Mouse (Mus musculus) kidney, adult 9 months (tissue): Measurements from ENCODE around the gene Pbx3.

Experiments
- DNase-seq: peaks from one replicate; pipeline ENCODE4 v3.0.0; 2022

The Pbx3 gene

GRCm38 (mm10) chr2:34217596-34217995, 155.3 kb downstream of the Pbx3 start:
- no peak for DNase-seq

- no peak for DNase-seq
Observed at GRCm38 (mm10) chr2:34215496-34215895, 157.4 kb downstream of the Pbx3 start.

- DNase-seq = no peak
Observed at GRCm38 (mm10) chr2:34212418-34212817, 160.5 kb downstream of the Pbx3 start.

GRCm38 (mm10) chr2:34204797-34205196, 168.1 kb downstream of the Pbx3 start:
- DNase-seq = no peak

- no peak for DNase-seq
Observed at GRCm38 (mm10) chr2:34204325-34204724, 168.6 kb downstream of the Pbx3 start.

- no peak for DNase-seq
Observed at GRCm38 (mm10) chr2:34193870-34194820, 178.8 kb downstream of the Pbx3 start.

GRCm38 (mm10) chr2:34193276-34193675, 179.7 kb downstream of the Pbx3 start:
- DNase-seq = no peak

GRCm38 (mm10) chr2:34187366-34187765, 185.6 kb downstream of the Pbx3 start:
- DNase-seq = no peak

- DNase-seq = no peak
Observed at GRCm38 (mm10) chr2:34181600-34181999, 191.3 kb downstream of the Pbx3 start.

GRCm38 (mm10) chr2:34179299-34179698, 193.6 kb downstream of the Pbx3 start:
- DNase-seq = no peak

- DNase-seq = no peak
Observed at GRCm38 (mm10) chr2:34178653-34179052, 194.3 kb downstream of the Pbx3 start.

- no peak for DNase-seq
Observed at GRCm38 (mm10) chr2:34170424-34170823, 202.5 kb downstream of the Pbx3 start.

- no peak for DNase-seq
Observed at GRCm38 (mm10) chr2:34169626-34170025, 203.3 kb downstream of the Pbx3 start.

GRCm38 (mm10) chr2:34168191-34168590, 204.8 kb downstream of the Pbx3 start:
- DNase-seq = no peak

- no peak for DNase-seq
Observed at GRCm38 (mm10) chr2:34162484-34162883, 210.5 kb downstream of the Pbx3 start.

- DNase-seq = no peak
Observed at GRCm38 (mm10) chr2:34157746-34158145, 215.2 kb downstream of the Pbx3 start.

GRCm38 (mm10) chr2:34154833-34155232, 218.1 kb downstream of the Pbx3 start:
- DNase-seq = no peak

GRCm38 (mm10) chr2:34153336-34153735, 219.6 kb downstream of the Pbx3 start:
- DNase-seq = no peak

- DNase-seq = no peak
Observed at GRCm38 (mm10) chr2:34150560-34150959, 222.4 kb downstream of the Pbx3 start.

GRCm38 (mm10) chr2:34148214-34148613, 224.7 kb downstream of the Pbx3 start:
- no peak for DNase-seq

GRCm38 (mm10) chr2:34147476-34147875, 225.5 kb downstream of the Pbx3 start:
- DNase-seq = no peak

GRCm38 (mm10) chr2:34147036-34147435, 225.9 kb downstream of the Pbx3 start:
- no peak for DNase-seq

- DNase-seq = no peak
Observed at GRCm38 (mm10) chr2:34146431-34146830, 226.5 kb downstream of the Pbx3 start.

- DNase-seq = no peak
Observed at GRCm38 (mm10) chr2:34139470-34140158, 233.3 kb downstream of the Pbx3 start.
